16 mouse cellular contexts compared by ENCODE assay signal in the genomic region with DNA sequence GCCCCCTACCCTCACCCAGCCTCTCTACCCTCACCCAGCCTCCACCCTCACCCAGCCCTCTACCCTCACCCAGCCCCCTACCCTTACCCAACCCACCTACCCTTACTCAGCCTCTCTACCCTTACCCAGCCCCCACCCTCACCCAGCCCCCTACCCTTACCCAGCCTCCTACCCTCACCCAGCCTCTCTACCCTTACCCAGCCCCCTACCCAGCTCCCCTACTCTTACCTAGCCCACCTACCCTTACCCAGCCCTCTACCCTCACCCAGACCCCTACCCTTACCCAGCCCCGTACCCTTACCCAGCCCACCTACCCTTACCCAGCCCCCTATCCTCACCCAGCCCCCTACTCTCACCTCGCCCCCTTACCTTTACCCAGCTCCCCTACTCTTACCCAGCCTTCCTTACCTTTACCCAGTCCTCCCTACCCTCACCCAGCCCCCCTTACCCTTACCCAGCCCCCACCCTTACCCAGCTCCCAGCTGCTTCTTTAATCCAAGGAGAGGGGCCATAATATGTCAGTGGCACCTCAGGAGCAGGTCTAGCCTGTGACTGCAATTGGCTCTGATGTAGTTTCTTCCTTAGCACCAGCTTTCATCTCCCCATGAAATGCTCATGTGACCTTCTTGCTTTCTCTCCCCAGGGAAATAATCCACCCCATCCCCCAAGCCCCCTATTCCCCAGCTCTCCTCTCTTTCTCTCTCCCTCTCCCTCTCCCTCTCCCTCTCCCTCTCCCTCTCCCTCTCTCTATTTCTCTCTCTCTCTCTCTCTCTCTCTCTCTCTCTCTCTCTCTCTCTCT.
DNase-seq lines count a peak whose midpoint lies in the region; ATAC-seq lines count a peak whose summit lies in the region.
"Had no signal": no experiment of that assay in that cellular context is flagged by ENCODE, and none has a peak within 500 bp of the region (broad histone marks: within the 10 kb centered on the region; RNA-seq: fewer than 3 reads in every experiment).

No protein-coding gene starts in this region.

- no peaks in the 10 kb centered on the region for H3K9me3 ChIP-seq in forebrain, embryonic 15.5 days
- H3K9me3 ChIP-seq in forebrain, embryonic 12.5 days, result no peaks in the 10 kb centered on the region
- no peaks in the 10 kb centered on the region for H3K9me3 ChIP-seq in lung, embryonic 15.5 days
- H3K9me3 ChIP-seq in embryonic facial prominence, embryonic 12.5 days, result no peaks in the 10 kb centered on the region
- no peaks in the 10 kb centered on the region for H3K9me3 ChIP-seq in limb, embryonic 15.5 days
- H3K9me3 ChIP-seq: embryonic facial prominence, embryonic 13.5 days; forebrain, embryonic 13.5 days; liver, embryonic 13.5 days had no signal

- 94% methylated on average over 2 of the region's 2 CpGs for WGBS in forebrain, embryonic 15.5 days
- WGBS in forebrain, embryonic 12.5 days, result 94% methylated on average over 2 of the region's 2 CpGs
- 91% methylated on average over 2 of the region's 2 CpGs for WGBS in lung, embryonic 15.5 days
- 90% methylated on average over 2 of the region's 2 CpGs for WGBS in embryonic facial prominence, embryonic 12.5 days
- WGBS in limb, embryonic 15.5 days, result 94% methylated on average over 2 of the region's 2 CpGs

- no peak overlapping the region for H3K9ac ChIP-seq in forebrain, embryonic 15.5 days (replicated peaks)
- no peak overlapping the region for H3K9ac ChIP-seq in forebrain, embryonic 12.5 days
- no peak overlapping the region for H3K9ac ChIP-seq in lung, embryonic 15.5 days
- H3K9ac ChIP-seq in embryonic facial prominence, embryonic 12.5 days, result no peak overlapping the region
- H3K9ac ChIP-seq in limb, embryonic 15.5 days, result no peak overlapping the region
- H3K9ac ChIP-seq: embryonic facial prominence, embryonic 13.5 days; forebrain, embryonic 13.5 days; liver, embryonic 13.5 days had no signal

- DNase-seq in lung, postnatal 14 days, result no peak
- DNase-seq in spleen, adult 12 weeks (ENCODE audit: low spot score), result no peak
- no peak for DNase-seq in spleen, postnatal 14 days (ENCODE audit: low spot score in 2 of 2)
- DNase-seq: adrenal gland, postnatal 14 days; cerebellum, adult 9-11 months; liver, embryonic 13.5 days; lung, postnatal 10 days; thymus, postnatal 36 days had no signal

- H3K4me3 ChIP-seq in forebrain, embryonic 15.5 days, result no peak overlapping the region
- H3K4me3 ChIP-seq in forebrain, embryonic 12.5 days (replicated peaks), result no peak overlapping the region
- no peak overlapping the region for H3K4me3 ChIP-seq in lung, embryonic 15.5 days
- no peak overlapping the region for H3K4me3 ChIP-seq in embryonic facial prominence, embryonic 12.5 days
- no peak overlapping the region for H3K4me3 ChIP-seq in limb, embryonic 15.5 days
- H3K4me3 ChIP-seq: embryonic facial prominence, embryonic 13.5 days; forebrain, embryonic 13.5 days; liver, embryonic 13.5 days had no signal

- no peak overlapping the region for H3K27ac ChIP-seq in forebrain, embryonic 15.5 days (replicated peaks)
- no peak overlapping the region for H3K27ac ChIP-seq in forebrain, embryonic 12.5 days
- no peak overlapping the region for H3K27ac ChIP-seq in lung, embryonic 15.5 days
- H3K27ac ChIP-seq in embryonic facial prominence, embryonic 12.5 days, result no peak overlapping the region
- H3K27ac ChIP-seq in limb, embryonic 15.5 days, result no peak overlapping the region
- H3K27ac ChIP-seq: embryonic facial prominence, embryonic 13.5 days; forebrain, embryonic 13.5 days; liver, embryonic 13.5 days had no signal

- no peaks in the 10 kb centered on the region for H3K27me3 ChIP-seq in forebrain, embryonic 15.5 days
- H3K27me3 ChIP-seq in forebrain, embryonic 12.5 days, result no peaks in the 10 kb centered on the region
- H3K27me3 ChIP-seq in lung, embryonic 15.5 days, result no peaks in the 10 kb centered on the region
- H3K27me3 ChIP-seq in embryonic facial prominence, embryonic 12.5 days, result no peaks in the 10 kb centered on the region
- no peaks in the 10 kb centered on the region for H3K27me3 ChIP-seq in limb, embryonic 15.5 days
- H3K27me3 ChIP-seq: embryonic facial prominence, embryonic 13.5 days; forebrain, embryonic 13.5 days had no signal

- no peaks in the 10 kb centered on the region for H3K4me1 ChIP-seq in forebrain, embryonic 15.5 days
- peaks cover 5% of the 10 kb centered on the region for H3K4me1 ChIP-seq in forebrain, embryonic 12.5 days
- H3K4me1 ChIP-seq in lung, embryonic 15.5 days, result peaks cover 19% of the 10 kb centered on the region
- H3K4me1 ChIP-seq in embryonic facial prominence, embryonic 12.5 days, result peaks cover 40% of the 10 kb centered on the region
- H3K4me1 ChIP-seq in limb, embryonic 15.5 days, result peaks cover 31% of the 10 kb centered on the region
- H3K4me1 ChIP-seq: forebrain, embryonic 13.5 days had no signal

- ATAC-seq in forebrain, embryonic 15.5 days (replicated peaks), result peak; percentile 57; the same call in 1 of the 2 replicates
- no peak for ATAC-seq in forebrain, embryonic 12.5 days (ENCODE audit: low FRiP score)
- 0 out of 2 replicates have a peak, but pooled peaks have one; percentile 32 for ATAC-seq in lung, embryonic 15.5 days (ENCODE audit: borderline replicate concordance, extremely low read depth, low FRiP score, low TSS enrichment)
- peak; percentile 16; the same call in 1 of the 2 replicates for ATAC-seq in embryonic facial prominence, embryonic 12.5 days (ENCODE audit: insufficient number of reproducible peaks, insufficient read depth, low FRiP score, low TSS enrichment)
- ATAC-seq in limb, embryonic 15.5 days (ENCODE audit: insufficient number of reproducible peaks, low FRiP score, low TSS enrichment, low read depth), result 0 out of 2 replicates have a peak, but pooled peaks have one; percentile 40
- ATAC-seq: forebrain, embryonic 13.5 days; intestine, embryonic 16.5 days had no signal

- H3K36me3 ChIP-seq in forebrain, embryonic 15.5 days, result no peaks in the 10 kb centered on the region
- H3K36me3 ChIP-seq in forebrain, embryonic 12.5 days (replicated peaks), result no peaks in the 10 kb centered on the region
- no peaks in the 10 kb centered on the region for H3K36me3 ChIP-seq in lung, embryonic 15.5 days
- no peaks in the 10 kb centered on the region for H3K36me3 ChIP-seq in embryonic facial prominence, embryonic 12.5 days
- H3K36me3 ChIP-seq in limb, embryonic 15.5 days, result no peaks in the 10 kb centered on the region
- H3K36me3 ChIP-seq: embryonic facial prominence, embryonic 13.5 days; liver, embryonic 13.5 days had no signal

- H3K4me2 ChIP-seq in forebrain, embryonic 15.5 days (replicated peaks), result no peak overlapping the region
- no peak overlapping the region for H3K4me2 ChIP-seq in forebrain, embryonic 12.5 days
- no peak overlapping the region for H3K4me2 ChIP-seq in lung, embryonic 15.5 days
- no peak overlapping the region for H3K4me2 ChIP-seq in embryonic facial prominence, embryonic 12.5 days (replicated peaks)
- no peak overlapping the region for H3K4me2 ChIP-seq in limb, embryonic 15.5 days
- H3K4me2 ChIP-seq: embryonic facial prominence, embryonic 13.5 days; forebrain, embryonic 13.5 days; liver, embryonic 13.5 days had no signal
